Mouse (Mus musculus) heart, postnatal 14 days (tissue): ENCODE results near the gene Atp13a2. TPM values are rescaled to one million over a fixed set of nuclear protein-coding genes. Genes with fewer than 3 reads are reported as not detected.

Source experiments
- DNase-seq, 2 experiments: peaks; one replicate each; pipeline ENCODE4 v3.0.0; 2021 to 2022
- intact Hi-C: fragments of 180-260 bp; cut with DNase I; formaldehyde crosslinking; loops from one replicate; pipeline ENCODE4 v1.15.1; 2025
- total RNA-seq, 2 experiments: library from RNA; stranded (reverse); gene quantifications; 2 replicates each; pipeline ENCODE4 v1.2.3; 2021

Atp13a2 gene
- total RNA-seq, 2 experiments from 2014 or later, result 20.7 to 21.7 TPM

DNA sequence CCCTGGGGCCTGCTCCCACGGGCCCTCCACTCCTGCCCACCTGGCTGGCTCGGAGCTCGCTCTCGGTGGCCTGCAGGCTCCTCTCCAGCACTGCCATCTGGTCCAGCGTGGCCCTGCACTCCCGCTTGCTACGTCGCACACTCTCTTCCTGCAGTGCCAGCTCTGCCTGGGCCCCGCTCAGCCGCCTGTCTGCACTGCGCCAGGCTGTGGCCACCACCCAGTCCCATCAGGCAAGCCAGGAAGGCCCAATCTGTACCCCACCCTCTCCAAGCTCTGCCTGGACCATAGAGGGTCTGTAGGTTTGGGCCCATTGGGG, 34.9 kb downstream of the Atp13a2 start:
- intact Hi-C loops, result no loop called here
- no peak for DNase-seq

DNA sequence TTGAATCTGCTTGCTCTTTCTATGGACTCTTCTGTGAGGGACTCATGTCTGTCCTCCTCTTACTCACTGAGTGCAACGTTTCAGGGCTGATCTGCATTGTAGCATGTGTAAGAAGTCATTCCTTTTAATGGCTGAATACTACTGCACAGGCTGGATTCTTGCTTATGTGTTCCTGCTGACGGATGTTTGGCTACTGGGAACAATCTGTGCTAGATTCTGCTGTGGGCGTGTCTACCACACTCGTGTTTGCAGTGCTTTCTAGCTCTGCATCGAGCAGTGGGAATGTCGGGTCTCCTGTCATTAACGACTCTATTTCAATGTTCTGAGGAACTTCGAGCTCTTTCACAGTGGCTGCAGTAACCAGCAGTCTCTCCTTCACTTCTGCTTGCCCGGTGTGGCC, 37.4 kb downstream of the Atp13a2 start:
- intact Hi-C loops, result no loop called here
- DNase-seq, result no peak

DNA sequence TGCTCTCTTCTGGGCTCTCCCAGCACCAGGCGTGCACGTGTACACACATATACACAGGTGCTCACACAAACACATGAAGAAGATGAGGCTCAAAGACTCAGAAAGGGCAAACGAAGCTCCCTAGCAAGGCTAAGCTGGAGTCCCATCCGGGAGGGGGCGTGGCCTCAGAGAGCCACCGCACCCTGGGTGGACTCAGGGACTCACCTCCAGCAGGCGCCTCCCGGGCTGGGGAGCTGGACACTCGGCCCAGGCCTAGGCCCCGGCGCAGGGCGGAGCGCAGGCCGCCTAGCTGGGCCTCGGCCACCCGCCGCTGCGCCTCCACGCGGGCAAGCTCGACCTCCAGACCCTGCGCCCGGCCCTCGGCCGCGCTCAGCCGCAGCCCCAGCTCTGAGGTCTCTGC, 38.3 kb downstream of the Atp13a2 start:
- intact Hi-C loops, result loop anchor here (5.0 kb wide), 1 partner anchor 38 kb away; the partner anchor contains the start of gene Atp13a2
- DNase-seq, result no peak

DNA sequence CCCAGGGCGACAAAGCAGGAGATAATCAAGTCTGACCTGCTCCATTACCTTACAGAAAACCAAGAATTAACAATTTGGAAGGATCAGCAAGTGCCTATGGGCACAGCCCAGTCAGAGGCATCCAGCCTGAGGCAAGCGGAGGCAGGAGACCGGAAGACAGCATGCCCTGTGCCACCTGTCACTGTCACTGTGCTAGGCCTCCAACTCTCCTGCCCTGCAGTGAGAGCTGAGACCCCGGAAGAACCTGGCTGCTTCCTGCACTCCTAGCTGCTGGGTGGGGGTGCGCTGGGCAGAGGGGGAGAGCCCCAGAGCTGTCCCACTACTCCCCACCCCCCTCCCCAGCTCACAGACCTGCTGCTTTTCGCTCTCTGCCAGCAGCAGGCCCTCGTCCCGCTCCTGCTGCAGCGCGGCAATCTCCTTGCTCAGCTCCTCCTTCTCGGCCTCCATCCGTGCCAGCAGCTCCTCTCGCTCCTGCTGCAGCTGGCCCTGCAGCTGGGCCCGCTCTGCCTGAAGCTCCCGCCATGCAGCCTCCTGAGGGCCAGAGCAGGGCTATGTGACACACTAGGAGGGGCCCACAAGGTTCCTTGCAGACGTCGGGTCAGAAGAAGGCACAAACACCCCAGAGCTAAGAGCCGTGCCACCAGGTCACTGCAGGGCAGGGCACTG, 44.0 kb downstream of the Atp13a2 start:
- DNase-seq, result no peak
- intact Hi-C loops, result loop anchor here (1.0 to 5.0 kb wide), 2 partner anchors 66 to 243 kb away; no protein-coding TSS in a partner anchor

DNA sequence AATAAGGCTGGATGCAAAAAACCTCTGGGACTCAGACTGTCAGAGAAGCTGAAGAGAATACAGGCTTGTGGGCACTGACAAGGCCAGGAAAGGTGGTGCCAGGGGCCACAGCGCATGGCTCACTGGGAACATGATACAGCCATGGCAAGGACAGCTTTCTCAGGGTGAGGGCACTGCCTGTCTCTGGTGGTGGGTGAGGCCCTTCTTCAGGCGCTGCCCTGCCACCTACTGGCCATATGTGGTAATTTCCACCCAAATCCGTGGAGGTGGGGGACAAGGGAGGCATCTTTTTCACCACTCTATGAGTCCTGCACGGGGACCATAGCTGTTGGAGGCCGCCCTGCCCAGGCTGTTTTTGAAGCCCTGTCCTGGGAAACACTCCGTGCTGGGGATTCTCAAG, 45.1 kb downstream of the Atp13a2 start:
- intact Hi-C loops, result loop anchor here (1.0 to 5.0 kb wide), 2 partner anchors 67 to 244 kb away; no protein-coding TSS in a partner anchor
- DNase-seq, result peak; percentile 82 to 88

DNA sequence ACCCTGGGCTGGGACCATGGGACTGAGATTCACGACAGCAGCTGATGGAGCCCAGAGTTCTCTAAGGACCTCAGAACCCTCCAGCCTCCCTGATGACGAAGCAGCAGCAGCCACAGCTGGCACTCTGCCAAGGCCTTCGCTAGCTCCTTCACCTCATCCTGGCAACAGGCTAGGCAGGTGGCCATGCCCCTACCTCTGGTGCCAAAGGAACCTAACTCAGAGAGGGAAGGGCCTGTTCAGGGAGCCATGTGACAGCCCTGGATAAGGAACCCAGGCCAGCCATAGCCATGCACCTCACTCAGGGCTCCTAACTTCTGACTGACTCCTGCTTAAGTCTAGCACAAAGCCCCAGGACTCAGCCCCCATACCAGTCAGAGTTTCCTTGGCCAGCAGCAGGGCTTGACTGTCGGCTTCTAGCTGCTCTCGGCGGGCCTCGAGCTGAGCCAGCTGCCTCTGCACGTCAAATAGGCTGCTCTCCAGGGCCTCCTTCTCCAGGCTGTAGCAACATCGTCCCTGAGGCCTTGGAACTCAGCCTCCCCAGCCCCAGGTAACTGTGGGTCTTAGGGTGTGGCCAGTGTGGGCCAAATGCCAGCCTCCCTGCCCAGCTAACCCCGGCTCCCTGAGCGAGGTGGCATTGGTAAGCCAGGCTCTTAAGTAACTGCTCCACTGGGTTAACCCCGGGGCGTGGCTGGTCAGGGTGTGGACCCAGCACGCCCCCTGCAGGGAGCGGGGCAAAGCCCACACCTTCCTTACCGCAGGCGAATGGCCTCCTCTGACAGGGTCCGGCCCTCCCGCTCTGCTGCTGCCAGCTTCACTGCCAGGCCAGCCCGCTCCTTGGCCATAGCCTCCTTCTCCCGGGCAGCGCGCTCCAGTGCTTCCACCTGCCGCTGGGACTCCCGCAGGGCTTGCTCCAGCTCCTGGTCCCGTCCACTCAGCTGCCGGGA, 47.2 kb downstream of the Atp13a2 start:
- intact Hi-C loops, result loop anchor here (5.0 kb wide), 1 partner anchor 247 kb away; no protein-coding TSS in a partner anchor
- no peak for DNase-seq

DNA sequence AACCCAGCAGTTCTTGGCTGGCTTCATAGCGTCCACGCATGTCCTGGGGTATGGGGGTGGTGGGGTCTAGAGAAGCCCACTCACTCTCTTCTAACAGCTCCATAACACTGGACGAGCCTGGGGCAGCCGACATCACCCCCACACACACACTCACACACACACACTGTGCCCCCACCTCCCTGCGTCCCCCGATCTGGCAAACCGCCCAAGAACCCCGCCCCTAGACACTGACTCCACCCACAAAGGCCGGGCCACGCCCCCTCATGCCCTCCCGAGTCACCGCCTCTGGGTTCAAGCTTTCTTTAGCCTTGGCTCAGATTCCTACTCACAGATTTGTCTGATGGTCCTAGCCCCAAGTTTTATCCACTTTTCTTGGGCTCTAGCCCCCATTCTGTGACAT, 54.4 kb downstream of the Atp13a2 start:
- intact Hi-C loops, result no loop called here
- no peak for DNase-seq

DNA sequence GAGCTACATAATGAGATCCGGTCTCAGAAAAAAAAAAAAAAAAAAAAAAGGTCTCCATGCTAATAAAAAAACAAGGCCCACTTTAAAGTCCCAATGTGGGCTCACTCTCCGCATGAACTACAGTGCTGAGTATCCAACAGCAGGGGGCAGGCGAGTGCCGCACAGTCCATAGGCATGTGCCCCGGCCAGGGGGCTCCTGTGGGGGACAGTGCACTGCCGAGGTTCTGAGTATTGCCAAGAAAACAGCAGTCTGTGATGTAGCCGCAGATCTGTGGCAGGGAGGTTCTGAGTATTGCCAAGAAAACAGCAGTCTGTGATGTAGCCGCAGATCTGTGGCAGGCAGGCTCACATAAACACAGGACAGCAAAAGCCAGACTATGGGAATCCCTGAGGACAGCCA, 58.1 kb downstream of the Atp13a2 start:
- intact Hi-C loops, result loop anchor here (1.0 kb wide), 1 partner anchor 20 kb away; no protein-coding TSS in a partner anchor
- DNase-seq, result peak; percentile 65 to 76

DNA sequence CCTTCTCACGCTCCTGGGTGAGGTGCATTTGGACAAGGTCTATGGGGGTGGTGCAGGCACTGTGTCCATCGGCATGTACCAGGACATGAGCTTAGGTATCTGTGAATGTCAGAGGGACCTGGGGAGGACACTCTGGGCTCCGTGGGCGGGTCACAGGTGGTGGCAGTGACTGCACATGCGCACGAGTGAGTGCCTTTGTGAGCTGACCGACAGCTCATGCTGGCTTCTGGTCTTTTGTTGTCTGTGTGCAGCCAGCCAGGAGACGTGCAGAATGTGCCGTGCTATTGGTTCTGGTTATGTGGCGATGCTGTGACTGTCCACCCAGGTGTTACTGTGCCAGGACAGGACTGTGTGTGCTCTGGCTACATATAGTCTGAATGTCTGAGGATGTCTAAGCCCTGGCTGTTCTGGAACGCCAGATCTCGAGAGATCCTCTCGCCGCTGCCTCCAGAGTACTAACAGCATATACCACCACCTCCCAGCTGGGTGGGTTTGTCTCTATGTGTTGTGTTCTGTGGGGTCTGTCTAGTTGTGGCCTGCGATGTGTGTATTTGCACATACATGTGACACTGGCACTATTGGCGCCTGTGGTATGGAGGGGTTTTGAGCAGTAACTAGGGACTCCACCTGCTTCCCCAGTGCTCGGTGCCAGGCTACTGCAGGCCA, 62.3 kb downstream of the Atp13a2 start:
- DNase-seq, result no peak
- intact Hi-C loops, result no loop called here

DNA sequence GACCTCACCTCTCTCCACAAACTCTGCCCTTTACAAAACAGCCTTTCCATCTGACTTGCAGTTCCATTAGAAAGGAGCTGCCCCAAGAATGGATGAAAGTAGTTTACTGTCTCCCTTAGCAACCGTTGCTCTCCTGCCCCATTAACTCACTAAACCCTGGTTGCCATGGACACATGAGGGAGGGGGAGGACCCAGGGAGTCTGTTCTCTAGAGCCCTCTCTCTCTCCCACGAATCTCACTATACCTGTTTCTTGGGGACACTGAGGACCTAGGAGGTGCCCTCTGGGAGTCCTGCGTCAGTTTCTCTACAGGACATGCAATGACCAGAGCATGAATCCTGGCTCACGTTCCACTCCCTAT, 62.8 kb downstream of the Atp13a2 start:
- no peak for DNase-seq
- intact Hi-C loops, result no loop called here

DNA sequence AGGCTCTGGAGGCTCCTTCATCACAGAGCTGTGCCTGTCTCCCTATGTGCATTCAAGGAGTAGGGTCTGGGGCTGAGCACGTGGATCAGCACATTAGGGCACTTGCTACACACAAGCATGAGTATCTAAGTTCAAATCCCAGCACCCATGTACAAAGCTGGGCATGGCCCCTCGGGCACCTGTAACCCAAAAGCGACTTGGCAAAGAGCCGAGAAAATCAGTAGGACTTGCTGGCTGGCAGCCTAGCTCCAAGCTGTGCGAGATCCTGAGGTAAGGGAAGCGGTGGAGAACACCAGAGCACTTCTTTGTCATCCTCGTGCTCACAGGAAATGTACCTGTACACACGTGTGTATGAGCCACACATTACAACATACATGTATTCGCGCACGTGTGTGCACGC, 65.8 kb downstream of the Atp13a2 start:
- intact Hi-C loops, result no loop called here
- DNase-seq, result no peak

DNA sequence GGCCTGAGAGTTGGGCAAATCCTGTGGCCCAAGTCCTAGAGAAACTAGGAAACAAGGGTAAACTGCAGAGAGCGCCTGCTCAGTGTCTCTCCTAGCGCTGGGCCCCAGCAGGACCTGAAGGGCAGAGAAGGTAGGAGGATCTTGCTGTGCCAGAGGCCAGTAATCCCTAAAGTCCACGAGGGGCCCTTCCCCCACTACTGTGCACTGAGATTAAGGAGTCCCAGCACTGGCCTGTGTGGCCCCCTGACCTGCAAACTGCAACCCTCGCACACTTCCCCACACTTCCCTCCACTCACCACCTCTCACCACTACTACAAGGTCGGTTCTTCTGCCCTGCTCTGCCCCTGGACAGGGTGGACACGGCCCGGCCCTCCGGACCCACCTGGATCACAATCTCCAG, 66.5 kb downstream of the Atp13a2 start:
- intact Hi-C loops, result no loop called here
- no peak for DNase-seq

DNA sequence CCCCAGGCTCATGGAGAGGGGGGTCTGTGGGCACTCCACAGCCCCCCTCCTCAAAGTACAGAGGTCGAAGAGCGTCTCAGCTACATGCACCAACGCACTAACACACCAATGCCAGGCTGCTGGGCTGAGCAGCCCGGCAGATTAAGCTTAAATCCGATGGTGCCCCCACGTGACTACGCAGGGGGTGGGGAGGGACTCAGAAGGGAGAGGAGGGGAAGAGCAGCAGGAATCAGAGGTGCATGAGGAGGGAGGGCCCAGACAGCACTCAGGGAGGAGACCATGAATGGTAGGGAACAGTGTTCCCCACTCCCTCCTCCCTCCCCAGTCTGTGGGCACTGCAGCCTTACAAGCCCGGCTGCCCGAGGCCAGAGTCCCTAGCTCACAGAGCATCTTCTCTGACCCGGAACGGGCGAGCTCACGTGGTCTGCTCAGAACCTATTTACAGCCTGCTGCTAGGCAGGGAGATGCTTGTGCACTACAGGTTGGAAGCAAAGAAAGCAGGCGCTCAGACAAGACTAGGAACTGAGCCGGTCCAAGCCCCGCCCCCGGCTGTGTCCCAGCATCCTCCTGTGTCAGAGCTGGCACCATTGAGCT, 67.0 kb downstream of the Atp13a2 start:
- no peak for DNase-seq
- intact Hi-C loops, result no loop called here

Other genes with a start within 250 kb of the Atp13a2 start
- not detected for gene Padi6, start 244.2 kb upstream of the Atp13a2 start, total RNA-seq
- gene Padi4, start 212.6 kb upstream of the Atp13a2 start, total RNA-seq, result under 1 TPM; 0.74 to 0.78 TPM
- under 1 TPM; 0.07 to 0.17 TPM for gene Padi3, start 176.2 kb upstream of the Atp13a2 start, total RNA-seq
- gene Padi1, start 141.1 kb upstream of the Atp13a2 start, total RNA-seq, result not detected
- 1 to 10 TPM in 1 of 2 experiments, under 1 TPM in 1; 0.41 to 1.1 TPM for gene Padi2, start 80.5 kb upstream of the Atp13a2 start, total RNA-seq
- gene Sdhb, start 25.7 kb upstream of the Atp13a2 start, total RNA-seq, result 100 to 1,000 TPM; 916 to 936 TPM
- gene Mfap2, start 23.5 kb downstream of the Atp13a2 start, total RNA-seq, result 10 to 100 TPM; 24.5 to 28.1 TPM
- gene Crocc, start 73.7 kb downstream of the Atp13a2 start, total RNA-seq, result 1 to 10 TPM; 6.0 to 6.2 TPM
- gene Necap2, start 91.5 kb downstream of the Atp13a2 start, total RNA-seq, result 10 to 100 TPM; 22.2 to 22.6 TPM
- gene Spata21, start 101.5 kb downstream of the Atp13a2 start, total RNA-seq, result not detected
- 10 to 100 TPM; 87.6 to 91.4 TPM for gene Szrd1, start 152.9 kb downstream of the Atp13a2 start, total RNA-seq
- 10 to 100 TPM; 13.0 to 13.5 TPM for gene Fbxo42, start 161.0 kb downstream of the Atp13a2 start, total RNA-seq
- gene Rsg1, start 227.1 kb downstream of the Atp13a2 start, total RNA-seq, result under 1 TPM; 0.68 to 0.86 TPM